Mouse (Mus musculus): Measurements from ENCODE around the gene Srd5a3. TPM values are rescaled to one million over a fixed set of nuclear protein-coding genes. Genes with fewer than 3 reads are reported as not detected.
A peak's percentile ranks its signal among the peaks of the same experiment; 100 is the strongest.

Srd5a3 gene
- polyA plus RNA-seq, 1 experiment from 2014 or later = 20.2 TPM

GRCm38 (mm10) chr5:76131990-76132389, 8.1 kb upstream of the Srd5a3 start:
- H3K4me3 ChIP-seq (replicated peaks) = no peak overlapping the region
- no peak for ATAC-seq (ENCODE audit: low FRiP score)
- H3K4me2 ChIP-seq = no peak overlapping the region
- H3K27me3 ChIP-seq (replicated peaks) = no peaks in the 10 kb centered on the region
- no peaks in the 10 kb centered on the region for H3K4me1 ChIP-seq
- 90% methylated on average over 4 of the region's 4 CpGs for WGBS
- no peaks in the 10 kb centered on the region for H3K9me3 ChIP-seq (replicated peaks)
- H3K27ac ChIP-seq (replicated peaks) = no peak overlapping the region
- no peaks in the 10 kb centered on the region for H3K36me3 ChIP-seq
- H3K9ac ChIP-seq (replicated peaks) = no peak overlapping the region

- Histone ChIP-seq H3K36me3 (no peaks in the 10 kb centered on the region), H3K27me3 (replicated peaks) (no peaks in the 10 kb centered on the region), H3K4me3 (replicated peaks) (no peak overlapping the region), H3K4me1 (peaks cover 9% of the 10 kb centered on the region), H3K9ac (replicated peaks) (no peak overlapping the region), H3K4me2 (no peak overlapping the region), H3K27ac (replicated peaks) (no peak overlapping the region), H3K9me3 (replicated peaks) (no peaks in the 10 kb centered on the region)
- 65% methylated on average over 1 of the region's 1 CpGs for WGBS
- no peak for ATAC-seq (ENCODE audit: low FRiP score)
Measured at GRCm38 (mm10) chr5:76135644-76136043, 4.4 kb upstream of the Srd5a3 start.

- no peak for ATAC-seq (ENCODE audit: low FRiP score)
- Histone ChIP-seq H3K4me2 (no peak overlapping the region), H3K9ac (replicated peaks) (no peak overlapping the region), H3K9me3 (replicated peaks) (no peaks in the 10 kb centered on the region), H3K27ac (replicated peaks) (no peak overlapping the region), H3K4me3 (replicated peaks) (no peak overlapping the region), H3K36me3 (no peaks in the 10 kb centered on the region), H3K4me1 (peaks cover 14% of the 10 kb centered on the region), H3K27me3 (replicated peaks) (no peaks in the 10 kb centered on the region)
- 92% methylated on average over 3 of the region's 3 CpGs for WGBS
Measured at GRCm38 (mm10) chr5:76136271-76136670, 3.8 kb upstream of the Srd5a3 start.

GRCm38 (mm10) chr5:76137586-76137985, 2.5 kb upstream of the Srd5a3 start:
- Histone ChIP-seq H3K36me3 (no peaks in the 10 kb centered on the region), H3K4me1 (peaks cover 18% of the 10 kb centered on the region), H3K9ac (replicated peaks) (no peak overlapping the region), H3K9me3 (replicated peaks) (no peaks in the 10 kb centered on the region), H3K4me2 (no peak overlapping the region), H3K27me3 (replicated peaks) (no peaks in the 10 kb centered on the region), H3K4me3 (replicated peaks) (no peak overlapping the region), H3K27ac (replicated peaks) (no peak overlapping the region)
- ATAC-seq (ENCODE audit: low FRiP score) = no peak
- WGBS = 100% methylated on average over 1 of the region's 1 CpGs

GRCm38 (mm10) chr5:76138071-76138470, 2.0 kb upstream of the Srd5a3 start:
- Histone ChIP-seq H3K4me3 (replicated peaks) (no peak overlapping the region), H3K9me3 (replicated peaks) (no peaks in the 10 kb centered on the region), H3K9ac (replicated peaks) (no peak overlapping the region), H3K4me1 (peaks cover 18% of the 10 kb centered on the region), H3K27me3 (replicated peaks) (no peaks in the 10 kb centered on the region), H3K27ac (replicated peaks) (no peak overlapping the region), H3K36me3 (no peaks in the 10 kb centered on the region), H3K4me2 (no peak overlapping the region)
- ATAC-seq (ENCODE audit: low FRiP score) = no peak
- 48% methylated on average over 1 of the region's 1 CpGs for WGBS

GRCm38 (mm10) chr5:76138512-76138911, 1.6 kb upstream of the Srd5a3 start:
- Histone ChIP-seq H3K9ac (replicated peaks) (no peak overlapping the region), H3K9me3 (replicated peaks) (no peaks in the 10 kb centered on the region), H3K27me3 (replicated peaks) (no peaks in the 10 kb centered on the region), H3K27ac (replicated peaks) (no peak overlapping the region), H3K36me3 (no peaks in the 10 kb centered on the region), H3K4me1 (peaks cover 18% of the 10 kb centered on the region), H3K4me3 (replicated peaks) (no peak overlapping the region), H3K4me2 (no peak overlapping the region)
- 28% methylated on average over 10 of the region's 10 CpGs for WGBS
- no peak for ATAC-seq (ENCODE audit: low FRiP score)

GRCm38 (mm10) chr5:76139171-76139671, 850 bp upstream of the Srd5a3 start:
- no peaks in the 10 kb centered on the region for H3K27me3 ChIP-seq (replicated peaks)
- peaks cover 18% of the 10 kb centered on the region for H3K4me1 ChIP-seq
- no peaks in the 10 kb centered on the region for H3K36me3 ChIP-seq
- peak overlapping the region; percentile 73 for H3K4me2 ChIP-seq
- H3K4me3 ChIP-seq (replicated peaks) = peak overlapping the region; percentile 81; the same call in 1 of the 2 replicates
- H3K27ac ChIP-seq (replicated peaks) = no peak overlapping the region
- no peak overlapping the region for H3K9ac ChIP-seq (replicated peaks)
- ATAC-seq (ENCODE audit: low FRiP score) = no peak
- H3K9me3 ChIP-seq (replicated peaks) = no peaks in the 10 kb centered on the region
- 37% methylated on average over 7 of the region's 7 CpGs for WGBS

GRCm38 (mm10) chr5:76140730-76141066, 627 bp downstream of the Srd5a3 start:
- 9% methylated on average over 9 of the region's 9 CpGs for WGBS
- H3K4me2 ChIP-seq = peak overlapping the region; percentile 73
- H3K27ac ChIP-seq (replicated peaks) = peak overlapping the region; percentile 94
- peak; percentile 37 for ATAC-seq (ENCODE audit: low FRiP score)
- H3K36me3 ChIP-seq = no peaks in the 10 kb centered on the region
- H3K27me3 ChIP-seq (replicated peaks) = no peaks in the 10 kb centered on the region
- H3K4me1 ChIP-seq = peaks cover 18% of the 10 kb centered on the region
- peak overlapping the region; percentile 81 for H3K4me3 ChIP-seq (replicated peaks)
- H3K9ac ChIP-seq (replicated peaks) = peak overlapping the region; percentile 96
- no peaks in the 10 kb centered on the region for H3K9me3 ChIP-seq (replicated peaks)

- no peaks in the 10 kb centered on the region for H3K9me3 ChIP-seq (replicated peaks)
- 90% methylated on average over 4 of the region's 4 CpGs for WGBS
- no peaks in the 10 kb centered on the region for H3K36me3 ChIP-seq
- H3K4me1 ChIP-seq = peaks cover 18% of the 10 kb centered on the region
- no peak overlapping the region for H3K9ac ChIP-seq (replicated peaks)
- no peak overlapping the region for H3K4me3 ChIP-seq (replicated peaks)
- H3K27me3 ChIP-seq (replicated peaks) = no peaks in the 10 kb centered on the region
- no peak for ATAC-seq (ENCODE audit: low FRiP score)
- H3K4me2 ChIP-seq = no peak overlapping the region
- no peak overlapping the region for H3K27ac ChIP-seq (replicated peaks)
Measured at GRCm38 (mm10) chr5:76143356-76143755, 3.3 kb downstream of the Srd5a3 start.

GRCm38 (mm10) chr5:76146401-76146800, 6.3 kb downstream of the Srd5a3 start:
- WGBS = 88% methylated on average over 1 of the region's 1 CpGs
- peaks cover 19% of the 10 kb centered on the region for H3K36me3 ChIP-seq
- no peaks in the 10 kb centered on the region for H3K27me3 ChIP-seq (replicated peaks)
- H3K4me2 ChIP-seq = no peak overlapping the region
- ATAC-seq (ENCODE audit: low FRiP score) = no peak
- no peak overlapping the region for H3K4me3 ChIP-seq (replicated peaks)
- no peak overlapping the region for H3K27ac ChIP-seq (replicated peaks)
- H3K9me3 ChIP-seq (replicated peaks) = no peaks in the 10 kb centered on the region
- no peak overlapping the region for H3K9ac ChIP-seq (replicated peaks)
- H3K4me1 ChIP-seq = peaks cover 2% of the 10 kb centered on the region

- Histone ChIP-seq H3K27me3 (replicated peaks) (no peaks in the 10 kb centered on the region), H3K27ac (replicated peaks) (no peak overlapping the region), H3K9me3 (replicated peaks) (no peaks in the 10 kb centered on the region), H3K4me2 (no peak overlapping the region), H3K4me3 (replicated peaks) (no peak overlapping the region), H3K36me3 (peaks cover 22% of the 10 kb centered on the region), H3K9ac (replicated peaks) (no peak overlapping the region), H3K4me1 (no peaks in the 10 kb centered on the region)
- no peak for ATAC-seq (ENCODE audit: low FRiP score)
- WGBS = 92% methylated on average over 6 of the region's 6 CpGs
Measured at GRCm38 (mm10) chr5:76149436-76149835, 9.4 kb downstream of the Srd5a3 start.

GRCm38 (mm10) chr5:76152956-76153355, 12.9 kb downstream of the Srd5a3 start:
- H3K4me3 ChIP-seq (replicated peaks) = no peak overlapping the region
- 91% methylated on average over 6 of the region's 6 CpGs for WGBS
- no peak overlapping the region for H3K9ac ChIP-seq (replicated peaks)
- H3K4me1 ChIP-seq = no peaks in the 10 kb centered on the region
- peaks cover 30% of the 10 kb centered on the region for H3K36me3 ChIP-seq
- H3K27ac ChIP-seq (replicated peaks) = no peak overlapping the region
- no peaks in the 10 kb centered on the region for H3K27me3 ChIP-seq (replicated peaks)
- no peaks in the 10 kb centered on the region for H3K9me3 ChIP-seq (replicated peaks)
- H3K4me2 ChIP-seq = no peak overlapping the region
- ATAC-seq (ENCODE audit: low FRiP score) = no peak

- ATAC-seq (ENCODE audit: low FRiP score) = no peak
- Histone ChIP-seq H3K9ac (replicated peaks) (no peak overlapping the region), H3K4me3 (replicated peaks) (no peak overlapping the region), H3K27ac (replicated peaks) (no peak overlapping the region), H3K4me2 (no peak overlapping the region), H3K27me3 (replicated peaks) (no peaks in the 10 kb centered on the region), H3K36me3 (peaks cover 30% of the 10 kb centered on the region), H3K9me3 (replicated peaks) (no peaks in the 10 kb centered on the region), H3K4me1 (no peaks in the 10 kb centered on the region)
- WGBS = 93% methylated on average over 11 of the region's 11 CpGs
Measured at GRCm38 (mm10) chr5:76153430-76153829, 13.4 kb downstream of the Srd5a3 start.
